Mouse (Mus musculus): ENCODE data around the gene Cwf19l1. TPM values are rescaled to one million over a fixed set of nuclear protein-coding genes. Genes with fewer than 3 reads are reported as not detected.

The Cwf19l1 gene
- polyA plus RNA-seq, 1 experiment from 2014 or later, result 29.7 TPM

- Histone ChIP-seq H3K27ac (replicated peaks) (no peak overlapping the region), H3K4me2 (replicated peaks) (no peak overlapping the region), H3K4me3 (replicated peaks) (no peak overlapping the region), H3K36me3 (peaks cover 68% of the 10 kb centered on the region), H3K27me3 (no peaks in the 10 kb centered on the region), H3K9me3 (replicated peaks) (no peaks in the 10 kb centered on the region), H3K9ac (no peak overlapping the region), H3K4me1 (peaks cover 6% of the 10 kb centered on the region)
- WGBS, result 55% methylated on average over 7 of the region's 7 CpGs
- no peak for ATAC-seq (ENCODE audit: insufficient number of reproducible peaks, low FRiP score, low TSS enrichment, low read depth)
These were observed 24.0 kb downstream of the Cwf19l1 start for GRCm38 (mm10) chr19:44111706-44112105.

GRCm38 (mm10) chr19:44110356-44110755, 25.3 kb downstream of the Cwf19l1 start:
- Histone ChIP-seq H3K4me3 (replicated peaks) (no peak overlapping the region), H3K27ac (replicated peaks) (no peak overlapping the region), H3K4me2 (replicated peaks) (no peak overlapping the region), H3K36me3 (peaks cover 56% of the 10 kb centered on the region), H3K4me1 (peaks cover 12% of the 10 kb centered on the region), H3K27me3 (no peaks in the 10 kb centered on the region), H3K9ac (no peak overlapping the region), H3K9me3 (replicated peaks) (no peaks in the 10 kb centered on the region)
- WGBS, result 92% methylated on average over 9 of the region's 9 CpGs
- no peak for ATAC-seq (ENCODE audit: insufficient number of reproducible peaks, low FRiP score, low TSS enrichment, low read depth)

- peaks cover 12% of the 10 kb centered on the region for H3K4me1 ChIP-seq
- H3K9ac ChIP-seq, result no peak overlapping the region
- no peak for ATAC-seq (ENCODE audit: insufficient number of reproducible peaks, low FRiP score, low TSS enrichment, low read depth)
- H3K36me3 ChIP-seq, result peaks cover 46% of the 10 kb centered on the region
- no peaks in the 10 kb centered on the region for H3K9me3 ChIP-seq (replicated peaks)
- H3K4me3 ChIP-seq (replicated peaks), result no peak overlapping the region
- no peaks in the 10 kb centered on the region for H3K27me3 ChIP-seq
- no peak overlapping the region for H3K27ac ChIP-seq (replicated peaks)
- H3K4me2 ChIP-seq (replicated peaks), result no peak overlapping the region
These were observed 26.7 kb downstream of the Cwf19l1 start for GRCm38 (mm10) chr19:44108996-44109395.

GRCm38 (mm10) chr19:44107661-44108521, 27.8 kb downstream of the Cwf19l1 start:
- Histone ChIP-seq H3K4me2 (replicated peaks) (peak overlapping the region; percentile 78), H3K9ac (peak overlapping the region; percentile 93), H3K4me1 (peaks cover 12% of the 10 kb centered on the region), H3K4me3 (replicated peaks) (peak overlapping the region; percentile 90), H3K36me3 (peaks cover 35% of the 10 kb centered on the region), H3K9me3 (replicated peaks) (no peaks in the 10 kb centered on the region), H3K27ac (replicated peaks) (no peak overlapping the region; the same call in 1 of the 2 replicates), H3K27me3 (no peaks in the 10 kb centered on the region)
- WGBS, result 29% methylated on average over 22 of the region's 22 CpGs
- no peak for ATAC-seq (ENCODE audit: insufficient number of reproducible peaks, low FRiP score, low TSS enrichment, low read depth)

GRCm38 (mm10) chr19:44106831-44107660, 28.6 kb downstream of the Cwf19l1 start, which contains the start of gene Chuk:
Chuk (minus strand) TSS chr19:44107480.
- H3K9me3 ChIP-seq (replicated peaks), result no peaks in the 10 kb centered on the region
- peaks cover 26% of the 10 kb centered on the region for H3K36me3 ChIP-seq
- WGBS, result 1% methylated on average over 67 of the region's 67 CpGs
- peak; percentile 96 for ATAC-seq (ENCODE audit: insufficient number of reproducible peaks, low FRiP score, low TSS enrichment, low read depth)
- H3K27ac ChIP-seq (replicated peaks), result peak within 1 kb of the TSS; percentile 74
- H3K9ac ChIP-seq, result peak within 1 kb of the TSS; percentile 93
- H3K27me3 ChIP-seq, result no peaks in the 10 kb centered on the region
- H3K4me2 ChIP-seq (replicated peaks), result peak within 1 kb of the TSS; percentile 78
- H3K4me1 ChIP-seq, result peaks cover 12% of the 10 kb centered on the region
- H3K4me3 ChIP-seq (replicated peaks), result peak within 1 kb of the TSS; percentile 90

- Histone ChIP-seq H3K4me3 (replicated peaks) (no peak overlapping the region), H3K4me2 (replicated peaks) (no peak overlapping the region), H3K36me3 (peaks cover 5% of the 10 kb centered on the region), H3K27me3 (no peaks in the 10 kb centered on the region), H3K27ac (replicated peaks) (no peak overlapping the region), H3K9ac (no peak overlapping the region), H3K9me3 (replicated peaks) (no peaks in the 10 kb centered on the region), H3K4me1 (peaks cover 12% of the 10 kb centered on the region)
- WGBS, result 79% methylated on average over 1 of the region's 1 CpGs
- ATAC-seq (ENCODE audit: insufficient number of reproducible peaks, low FRiP score, low TSS enrichment, low read depth), result no peak
These were observed 31.3 kb downstream of the Cwf19l1 start for GRCm38 (mm10) chr19:44104393-44104792.

- H3K36me3 ChIP-seq, result 0 out of 2 replicates have a peak, but pooled peaks cover 6% of the 10 kb centered on the region
- H3K4me2 ChIP-seq (replicated peaks), result no peak overlapping the region
- H3K4me1 ChIP-seq, result peaks cover 11% of the 10 kb centered on the region
- no peak overlapping the region for H3K27ac ChIP-seq (replicated peaks)
- H3K9me3 ChIP-seq (replicated peaks), result no peaks in the 10 kb centered on the region
- no peak for ATAC-seq (ENCODE audit: insufficient number of reproducible peaks, low FRiP score, low TSS enrichment, low read depth)
- H3K4me3 ChIP-seq (replicated peaks), result no peak overlapping the region
- H3K9ac ChIP-seq, result no peak overlapping the region
- WGBS, result 89% methylated on average over 3 of the region's 3 CpGs
- H3K27me3 ChIP-seq, result no peaks in the 10 kb centered on the region
These were observed 32.7 kb downstream of the Cwf19l1 start for GRCm38 (mm10) chr19:44103001-44103400.

- no peak overlapping the region for H3K4me3 ChIP-seq (replicated peaks)
- H3K4me1 ChIP-seq, result no peaks in the 10 kb centered on the region
- no peaks in the 10 kb centered on the region for H3K27me3 ChIP-seq
- H3K9me3 ChIP-seq (replicated peaks), result no peaks in the 10 kb centered on the region
- no peak for ATAC-seq (ENCODE audit: insufficient number of reproducible peaks, low FRiP score, low TSS enrichment, low read depth)
- H3K27ac ChIP-seq (replicated peaks), result no peak overlapping the region
- H3K36me3 ChIP-seq, result peaks cover 19% of the 10 kb centered on the region
- H3K9ac ChIP-seq, result no peak overlapping the region
- no peak overlapping the region for H3K4me2 ChIP-seq (replicated peaks)
These were observed 34.8 kb downstream of the Cwf19l1 start for GRCm38 (mm10) chr19:44100840-44101239.

GRCm38 (mm10) chr19:44086278-44086677, 49.4 kb downstream of the Cwf19l1 start:
- peaks cover 20% of the 10 kb centered on the region for H3K36me3 ChIP-seq
- no peaks in the 10 kb centered on the region for H3K9me3 ChIP-seq (replicated peaks)
- no peak overlapping the region for H3K9ac ChIP-seq
- no peaks in the 10 kb centered on the region for H3K27me3 ChIP-seq
- 76% methylated on average over 3 of the region's 3 CpGs for WGBS
- no peaks in the 10 kb centered on the region for H3K4me1 ChIP-seq
- no peak overlapping the region for H3K4me2 ChIP-seq (replicated peaks)
- H3K4me3 ChIP-seq (replicated peaks), result no peak overlapping the region
- no peak for ATAC-seq (ENCODE audit: insufficient number of reproducible peaks, low FRiP score, low TSS enrichment, low read depth)
- no peak overlapping the region for H3K27ac ChIP-seq (replicated peaks)

GRCm38 (mm10) chr19:44080920-44081319, 54.8 kb downstream of the Cwf19l1 start:
- Histone ChIP-seq H3K4me1 (no peaks in the 10 kb centered on the region), H3K9me3 (replicated peaks) (no peaks in the 10 kb centered on the region), H3K4me3 (replicated peaks) (no peak overlapping the region), H3K36me3 (peaks cover 40% of the 10 kb centered on the region), H3K27me3 (no peaks in the 10 kb centered on the region), H3K27ac (replicated peaks) (no peak overlapping the region), H3K4me2 (replicated peaks) (no peak overlapping the region), H3K9ac (no peak overlapping the region)
- 81% methylated on average over 2 of the region's 2 CpGs for WGBS
- ATAC-seq (ENCODE audit: insufficient number of reproducible peaks, low FRiP score, low TSS enrichment, low read depth), result no peak

GRCm38 (mm10) chr19:44080023-44080422, 55.7 kb downstream of the Cwf19l1 start:
- Histone ChIP-seq H3K27ac (replicated peaks) (no peak overlapping the region), H3K9me3 (replicated peaks) (no peaks in the 10 kb centered on the region), H3K4me3 (replicated peaks) (no peak overlapping the region), H3K4me2 (replicated peaks) (no peak overlapping the region), H3K36me3 (peaks cover 48% of the 10 kb centered on the region), H3K9ac (no peak overlapping the region), H3K27me3 (no peaks in the 10 kb centered on the region), H3K4me1 (no peaks in the 10 kb centered on the region)
- ATAC-seq (ENCODE audit: insufficient number of reproducible peaks, low FRiP score, low TSS enrichment, low read depth), result no peak
- 86% methylated on average over 2 of the region's 2 CpGs for WGBS
